Mouse (Mus musculus): ENCODE measurements around the gene Ppm1l. TPM values are rescaled to one million over a fixed set of nuclear protein-coding genes. Genes with fewer than 3 reads are reported as not detected.

Gene Ppm1l
- polyA plus RNA-seq, 1 experiment: 4.0 TPM

GRCm38 (mm10) chr3:69548704-69549455 is 232.2 kb downstream of the Ppm1l start:
- no peak for TF ChIP-seq GATA1 (IDR thresholded peaks at IDR 0.05; ENCODE audit: low read length)

- no peak for TF ChIP-seq GATA1 (IDR thresholded peaks at IDR 0.05; ENCODE audit: low read length)
Observed at GRCm38 (mm10) chr3:69549602-69550001, 232.9 kb downstream of the Ppm1l start.

GRCm38 (mm10) chr3:69555511-69555910 is 238.8 kb downstream of the Ppm1l start:
- TF ChIP-seq GATA1 (IDR thresholded peaks at IDR 0.05; ENCODE audit: low read length): no peak

GRCm38 (mm10) chr3:69556092-69556778 is 239.6 kb downstream of the Ppm1l start:
- no peak for TF ChIP-seq GATA1 (IDR thresholded peaks at IDR 0.05; ENCODE audit: low read length)

GRCm38 (mm10) chr3:69559316-69559974 is 242.8 kb downstream of the Ppm1l start:
- TF ChIP-seq GATA1 (IDR thresholded peaks at IDR 0.05; ENCODE audit: low read length): no peak

GRCm38 (mm10) chr3:69559975-69560330 is 243.3 kb downstream of the Ppm1l start:
- no peak for TF ChIP-seq GATA1 (IDR thresholded peaks at IDR 0.05; ENCODE audit: low read length)

- TF ChIP-seq GATA1 (IDR thresholded peaks at IDR 0.05; ENCODE audit: low read length): no peak
Observed at GRCm38 (mm10) chr3:69561686-69562085, 245.0 kb downstream of the Ppm1l start.

- TF ChIP-seq GATA1 (IDR thresholded peaks at IDR 0.05; ENCODE audit: low read length): no peak
Observed at GRCm38 (mm10) chr3:69563406-69563805, 246.7 kb downstream of the Ppm1l start.

GRCm38 (mm10) chr3:69572561-69572960 is 255.9 kb downstream of the Ppm1l start:
- TF ChIP-seq GATA1 (IDR thresholded peaks at IDR 0.05; ENCODE audit: low read length): no peak

- no peak for TF ChIP-seq GATA1 (IDR thresholded peaks at IDR 0.05; ENCODE audit: low read length)
Observed at GRCm38 (mm10) chr3:69575577-69575976, 258.9 kb downstream of the Ppm1l start.

GRCm38 (mm10) chr3:69576715-69577114 is 260.1 kb downstream of the Ppm1l start:
- no peak for TF ChIP-seq GATA1 (IDR thresholded peaks at IDR 0.05; ENCODE audit: low read length)

- TF ChIP-seq GATA1 (IDR thresholded peaks at IDR 0.05; ENCODE audit: low read length): no peak
Observed at GRCm38 (mm10) chr3:69578791-69579190, 262.1 kb downstream of the Ppm1l start.

GRCm38 (mm10) chr3:69583798-69584197 is 267.1 kb downstream of the Ppm1l start:
- TF ChIP-seq GATA1 (IDR thresholded peaks at IDR 0.05; ENCODE audit: low read length): no peak

- no peak for TF ChIP-seq GATA1 (IDR thresholded peaks at IDR 0.05; ENCODE audit: low read length)
Observed at GRCm38 (mm10) chr3:69588101-69588760, 271.6 kb downstream of the Ppm1l start.

GRCm38 (mm10) chr3:69593426-69593825 is 276.8 kb downstream of the Ppm1l start:
- TF ChIP-seq GATA1 (IDR thresholded peaks at IDR 0.05; ENCODE audit: low read length): no peak

GRCm38 (mm10) chr3:69594071-69594470 is 277.4 kb downstream of the Ppm1l start:
- no peak for TF ChIP-seq GATA1 (IDR thresholded peaks at IDR 0.05; ENCODE audit: low read length)
